Mouse (Mus musculus) stomach, embryonic 14.5 days (tissue): ENCODE results near the gene Lypd6b. TPM values are rescaled to one million over a fixed set of nuclear protein-coding genes. Genes with fewer than 3 reads are reported as not detected.

Source experiments
- ATAC-seq: fragments of 200-750 bp; cut with Nextera tagmentation; 2 replicates; pipeline ENCODE4 v1.8.0; 2017; ENCODE audit warnings: low read depth, moderate TSS enrichment; ENCODE audit not compliant: insufficient number of reproducible peaks, insufficient read depth, low FRiP score
- H3K27ac ChIP-seq: fragments of 300-500 bp; sonication (generic); 2 replicates; pipeline ENCODE4 v1.5.1; 2014; ENCODE audit warnings: mild to moderate bottlenecking, low read length, moderate library complexity, mixed read lengths
- H3K27me3 ChIP-seq: fragments of 300-500 bp; sonication (generic); 2 replicates; pipeline ENCODE4 v1.6.1; 2014; ENCODE audit warnings: low read length, control low read depth, mixed read lengths; ENCODE audit not compliant: control insufficient read depth, insufficient read depth
- H3K36me3 ChIP-seq: fragments of 300-500 bp; sonication (generic); 2 replicates; pipeline ENCODE4 v1.6.1; 2014; ENCODE audit warnings: mild to moderate bottlenecking, control low read depth, low read length, moderate library complexity, mixed read lengths; ENCODE audit not compliant: control insufficient read depth, insufficient read depth
- H3K4me1 ChIP-seq: fragments of 300-500 bp; sonication (generic); 2 replicates; pipeline ENCODE4 v1.6.1; 2014; ENCODE audit warnings: low read length, control low read depth, mixed read lengths; ENCODE audit not compliant: control insufficient read depth, insufficient read depth
- H3K4me2 ChIP-seq: fragments of 300-500 bp; sonication (generic); replicated peaks from 2 replicates; pipeline ENCODE4 v1.6.1; 2014; ENCODE audit warnings: low read depth, low read length, control low read depth
- H3K4me3 ChIP-seq: fragments of 300-500 bp; sonication (generic); 2 replicates; pipeline ENCODE4 v1.5.1; 2014; ENCODE audit warnings: low read depth, low read length, control low read depth
- H3K9ac ChIP-seq: fragments of 300-500 bp; sonication (generic); replicated peaks from 2 replicates; pipeline ENCODE4 v1.6.1; 2014; ENCODE audit warnings: low read depth, mild to moderate bottlenecking, control low read depth, low read length, moderate library complexity, mixed read lengths
- H3K9me3 ChIP-seq: fragments of 300-500 bp; sonication (generic); 2 replicates; pipeline ENCODE4 v1.6.1; 2016; ENCODE audit warnings: low read depth, low read length, control low read depth; ENCODE audit not compliant: control insufficient read depth
- WGBS: fragments of 180-500 bp; shearing (Covaris S2); extraction: QIAGEN DNeasy Blood & Tissue Kit; methylation state at CpG from one replicate; pipeline ENCODE4 v1.1.7; 2014; 5-methylcytosine and 5-hydroxymethylcytosine counted together
- polyA plus RNA-seq: library from polyadenylated mRNA; unstranded; fragments of >200 nt; fragmentation: Nextera tagmentation; extraction: Ambion mirVana; gene quantifications from 2 replicates; pipeline ENCODE4 v1.2.1, GENCODE M21; 2014

Lypd6b gene
- polyA plus RNA-seq, 1 experiment from 2014 or later: 29.6 TPM

DNA sequence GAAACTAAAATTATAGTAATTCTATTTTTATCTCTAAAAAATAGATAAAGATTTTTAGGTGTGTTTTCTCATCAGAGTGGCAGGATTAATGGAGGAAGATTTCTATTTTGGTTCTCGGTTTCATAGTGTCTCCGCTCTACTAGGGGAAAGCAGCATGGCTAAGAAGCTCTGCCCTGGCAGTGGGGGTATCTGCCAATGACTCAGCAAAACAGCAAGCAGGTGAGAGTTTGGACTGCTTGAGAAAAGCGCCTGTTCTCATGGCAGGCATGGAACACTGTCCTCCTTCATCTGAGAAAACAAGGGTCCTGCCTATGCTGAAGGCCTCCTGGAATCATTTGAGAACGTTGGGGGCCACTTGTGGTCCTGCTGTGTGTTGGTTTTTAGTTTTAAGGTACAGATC lies 12.3 kb upstream of the Lypd6b start:
- no peak overlapping the region for H3K9ac ChIP-seq
- H3K27ac ChIP-seq: no peak overlapping the region
- WGBS: 85% methylated on average over 4 of the region's 4 CpGs
- no peaks in the 10 kb centered on the region for H3K36me3 ChIP-seq
- no peak for ATAC-seq
- no peak overlapping the region for H3K4me3 ChIP-seq
- H3K27me3 ChIP-seq: no peaks in the 10 kb centered on the region
- no peaks in the 10 kb centered on the region for H3K9me3 ChIP-seq
- 0 out of 2 replicates have a peak, but pooled peaks cover under 1% of the 10 kb centered on the region for H3K4me1 ChIP-seq
- no peak overlapping the region for H3K4me2 ChIP-seq

DNA sequence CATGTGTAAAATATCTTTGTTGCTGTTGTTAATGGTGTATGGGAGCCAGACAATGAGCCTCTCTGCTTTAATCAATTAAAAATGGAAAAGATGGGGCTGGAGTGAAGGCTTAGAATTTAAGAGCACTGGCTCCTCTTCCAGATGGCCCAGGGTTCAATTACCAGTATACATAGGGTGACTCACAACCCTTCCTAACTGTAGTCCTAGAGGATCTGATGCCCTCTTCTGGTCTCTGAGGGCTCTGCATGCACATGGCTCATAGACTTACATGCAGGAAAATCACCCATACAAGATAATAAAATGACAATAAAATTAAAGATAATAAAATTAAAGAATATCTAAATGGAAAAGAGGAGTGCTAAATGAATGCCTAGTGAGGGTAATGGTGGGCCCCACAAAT lies 11.8 kb upstream of the Lypd6b start:
- no peak for ATAC-seq
- Histone ChIP-seq H3K36me3 (no peaks in the 10 kb centered on the region), H3K4me1 (no peaks in the 10 kb centered on the region), H3K9me3 (no peaks in the 10 kb centered on the region), H3K27me3 (no peaks in the 10 kb centered on the region), H3K4me2 (no peak overlapping the region), H3K4me3 (no peak overlapping the region), H3K9ac (no peak overlapping the region), H3K27ac (no peak overlapping the region)

DNA sequence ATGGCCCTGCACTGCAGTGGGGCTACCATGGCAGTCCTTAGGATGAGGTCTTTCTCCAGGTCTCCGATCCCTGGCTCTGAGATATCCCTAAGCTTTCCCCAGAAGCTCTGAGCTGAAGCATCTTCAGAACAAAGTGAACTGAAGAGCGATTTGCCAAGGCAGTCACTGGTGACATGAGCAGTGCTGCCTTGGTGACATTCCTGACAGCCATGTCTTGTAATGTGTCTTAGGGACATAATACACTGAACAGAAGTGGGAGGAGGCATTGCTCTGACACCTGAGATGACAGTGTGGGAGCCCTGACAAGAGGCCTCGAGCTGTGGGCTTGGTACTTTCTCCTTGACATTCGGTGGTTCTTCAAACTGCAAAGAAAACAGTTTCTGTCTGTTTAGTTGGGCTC lies 11.1 kb upstream of the Lypd6b start:
- no peak overlapping the region for H3K4me2 ChIP-seq
- H3K27ac ChIP-seq: no peak overlapping the region
- H3K27me3 ChIP-seq: no peaks in the 10 kb centered on the region
- H3K9ac ChIP-seq: no peak overlapping the region
- no peak overlapping the region for H3K4me3 ChIP-seq
- no peak for ATAC-seq
- no peaks in the 10 kb centered on the region for H3K36me3 ChIP-seq
- no peaks in the 10 kb centered on the region for H3K4me1 ChIP-seq
- no peaks in the 10 kb centered on the region for H3K9me3 ChIP-seq
- 79% methylated on average over 4 of the region's 4 CpGs for WGBS

DNA sequence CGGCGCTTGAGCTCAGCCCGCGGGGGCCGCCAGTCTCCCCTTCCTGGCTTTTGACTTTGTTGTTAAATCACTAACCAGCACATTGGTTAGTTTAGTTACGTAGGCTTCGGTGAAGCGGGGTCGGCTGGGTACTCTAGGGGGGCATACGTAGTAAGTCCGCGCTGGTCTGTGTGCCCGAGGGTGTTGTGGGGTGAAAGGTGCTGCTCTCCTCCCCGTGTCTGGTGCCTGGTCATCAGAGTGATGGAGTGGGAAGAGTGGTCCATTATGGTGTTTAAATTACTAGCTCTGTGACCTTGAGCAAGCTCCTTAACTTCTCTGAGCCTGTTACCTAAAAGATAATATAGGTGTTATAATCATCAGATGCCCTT lies 547 bp downstream of the Lypd6b start:
- H3K27me3 ChIP-seq: no peaks in the 10 kb centered on the region; the same call in 1 of the 2 replicates

DNA sequence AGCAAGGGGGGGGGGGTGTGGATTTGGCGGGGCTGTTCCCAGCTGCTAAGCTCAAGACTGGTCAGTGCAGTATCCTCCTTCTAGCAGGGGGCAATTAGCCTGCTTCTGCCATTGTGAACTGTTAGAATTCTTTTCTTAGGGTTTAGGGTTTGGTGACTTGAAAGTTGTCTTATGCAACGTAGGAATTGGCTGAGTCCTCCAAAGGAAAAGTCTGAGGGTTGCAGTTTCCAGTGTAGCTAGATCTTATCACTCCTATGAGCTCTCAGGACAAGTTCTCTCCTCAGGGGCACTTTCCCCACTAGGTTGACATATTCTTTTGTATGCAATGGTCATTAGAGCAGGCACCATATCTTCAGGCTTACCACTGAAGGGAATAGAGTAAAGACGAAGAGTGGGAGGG lies 1.2 kb downstream of the Lypd6b start:
- H3K9ac ChIP-seq: no peak overlapping the region
- H3K9me3 ChIP-seq: no peaks in the 10 kb centered on the region
- peak overlapping the region; percentile 98 for H3K4me2 ChIP-seq
- H3K36me3 ChIP-seq: no peaks in the 10 kb centered on the region
- peaks cover 3% of the 10 kb centered on the region; the same call in 1 of the 2 replicates for H3K4me1 ChIP-seq
- H3K27me3 ChIP-seq: no peaks in the 10 kb centered on the region; the same call in 1 of the 2 replicates
- peak overlapping the region; percentile 77 for H3K4me3 ChIP-seq
- no peak for ATAC-seq
- 11% methylated on average over 3 of the region's 3 CpGs for WGBS
- no peak overlapping the region for H3K27ac ChIP-seq

More for the DNA sequence above, 547 bp downstream of the Lypd6b start:
- H3K27ac ChIP-seq: peak overlapping the region; percentile 33; the same call in 1 of the 2 replicates
- H3K36me3 ChIP-seq: no peaks in the 10 kb centered on the region
- WGBS: 0% methylated on average over 14 of the region's 14 CpGs
- H3K9ac ChIP-seq: peak overlapping the region; percentile 61
- peak; percentile 25; the same call in 1 of the 2 replicates for ATAC-seq
- H3K9me3 ChIP-seq: no peaks in the 10 kb centered on the region
- peak overlapping the region; percentile 98 for H3K4me2 ChIP-seq
- H3K4me3 ChIP-seq: peak overlapping the region; percentile 77
- peaks cover 3% of the 10 kb centered on the region; the same call in 1 of the 2 replicates for H3K4me1 ChIP-seq

DNA sequence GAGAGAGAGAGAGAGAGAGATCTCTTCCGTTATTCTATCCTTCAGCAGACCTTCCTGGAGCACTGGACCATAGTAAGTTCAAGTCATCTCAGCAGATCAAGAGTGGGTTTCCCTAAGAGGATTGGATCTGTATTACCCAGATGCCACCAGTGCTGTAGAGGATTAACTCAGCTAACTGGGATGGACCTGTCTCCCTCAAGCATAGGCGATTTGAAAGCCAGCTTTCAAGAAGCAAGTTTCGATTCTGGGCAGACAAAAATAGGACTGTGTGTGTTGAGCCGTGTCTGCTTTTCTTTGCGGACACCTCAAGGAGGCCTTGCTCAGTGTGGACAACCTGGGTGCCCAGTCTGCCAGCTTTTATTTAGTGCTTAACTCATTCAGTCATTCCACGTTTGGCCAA lies 1.6 kb downstream of the Lypd6b start:
- Histone ChIP-seq H3K9ac (no peak overlapping the region), H3K27ac (no peak overlapping the region), H3K4me1 (peaks cover 3% of the 10 kb centered on the region; the same call in 1 of the 2 replicates), H3K4me2 (peak overlapping the region; percentile 98), H3K36me3 (no peaks in the 10 kb centered on the region), H3K27me3 (no peaks in the 10 kb centered on the region; the same call in 1 of the 2 replicates), H3K4me3 (0 out of 2 replicates have a peak overlapping the region, but pooled peaks have one; percentile 1), H3K9me3 (no peaks in the 10 kb centered on the region)
- WGBS: 75% methylated on average over 6 of the region's 6 CpGs
- no peak for ATAC-seq

DNA sequence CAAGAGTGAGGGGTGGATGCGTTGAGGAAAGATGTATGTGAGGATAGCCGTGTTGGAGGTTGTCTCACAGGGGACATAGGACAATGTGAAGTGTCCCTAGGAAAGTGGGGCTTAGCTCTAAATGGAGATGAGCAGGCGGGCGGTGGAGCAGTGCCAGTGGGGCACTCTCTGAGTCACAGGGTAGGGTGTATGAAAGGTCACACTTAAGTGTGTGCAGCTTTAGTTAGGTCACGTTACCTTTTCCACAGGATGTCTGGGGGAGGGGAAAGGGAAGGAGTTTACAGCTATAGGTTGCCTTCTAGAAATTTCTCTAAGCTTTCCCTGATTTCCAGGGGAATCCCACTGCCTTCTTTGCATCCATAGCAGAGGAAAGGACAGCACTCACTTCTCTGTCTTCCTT lies 2.0 kb downstream of the Lypd6b start:
- Histone ChIP-seq H3K36me3 (no peaks in the 10 kb centered on the region), H3K4me1 (peaks cover 3% of the 10 kb centered on the region; the same call in 1 of the 2 replicates), H3K27ac (no peak overlapping the region), H3K4me3 (no peak overlapping the region), H3K9me3 (no peaks in the 10 kb centered on the region), H3K4me2 (peak overlapping the region; percentile 98; the same call in 1 of the 2 replicates), H3K27me3 (no peaks in the 10 kb centered on the region; the same call in 1 of the 2 replicates), H3K9ac (no peak overlapping the region)
- no peak for ATAC-seq
- 84% methylated on average over 5 of the region's 5 CpGs for WGBS

DNA sequence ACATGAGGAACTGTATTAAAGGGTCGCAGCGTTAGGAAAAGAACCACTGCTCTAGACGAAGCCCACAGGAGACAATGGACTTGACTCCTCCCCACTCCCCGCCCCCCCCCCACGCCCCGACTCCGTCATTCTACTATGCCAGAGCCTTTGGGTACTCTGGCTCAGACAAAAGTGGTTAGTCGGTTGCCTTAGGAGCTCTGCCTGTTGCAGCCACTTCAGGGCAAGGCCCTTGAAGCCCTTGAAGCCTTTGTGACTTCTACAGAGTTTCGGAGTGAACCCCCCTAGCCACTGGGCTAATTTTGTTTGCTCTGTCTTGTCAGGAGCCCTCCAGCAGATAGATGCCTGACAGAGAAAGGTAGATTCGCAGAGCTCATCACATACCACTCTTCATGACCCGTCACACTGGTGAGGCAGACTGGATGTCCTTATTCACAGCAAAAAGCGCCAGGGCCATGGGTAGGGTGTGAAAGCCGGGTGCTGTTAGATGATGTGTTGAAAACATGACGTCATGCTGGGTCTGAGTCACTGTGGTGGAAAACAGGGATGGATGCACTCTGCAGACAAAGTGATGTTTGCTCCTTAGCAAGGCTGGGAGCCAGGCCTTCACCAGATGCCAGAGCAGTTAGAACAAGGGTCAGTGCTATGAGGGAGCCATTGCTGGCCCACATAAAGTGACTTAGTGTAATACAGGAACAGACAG lies 10.1 kb downstream of the Lypd6b start:
- Histone ChIP-seq H3K4me1 (no peaks in the 10 kb centered on the region), H3K27ac (no peak overlapping the region), H3K27me3 (no peaks in the 10 kb centered on the region), H3K4me2 (no peak overlapping the region), H3K4me3 (no peak overlapping the region), H3K36me3 (no peaks in the 10 kb centered on the region), H3K9ac (no peak overlapping the region), H3K9me3 (no peaks in the 10 kb centered on the region)
- ATAC-seq: no peak
- WGBS: 62% methylated on average over 14 of the region's 14 CpGs
